Mouse (Mus musculus) gastrocnemius, postnatal 25 days (tissue): ENCODE data around the gene AC170998.1. TPM values are rescaled to one million over a fixed set of nuclear protein-coding genes. Genes with fewer than 3 reads are reported as not detected.
"Not testable (repeated sequence)": the region's sequence is repeated elsewhere in the genome, so short reads cannot be mapped to it uniquely, and the experiment has no call there.

Experiments
- DNase-seq: peaks from one replicate; pipeline ENCODE4 v3.0.0; 2022
- total RNA-seq, 2 experiments: library from RNA; stranded (reverse); gene quantifications; 1 replicate in 1 of 2; 2 replicates in 1 of 2; pipeline ENCODE4 v1.2.3; 2021

AC170998.1 gene
- total RNA-seq, 2 experiments from 2014 or later, result 0.94 TPM; not detected in 1

GRCm38 (mm10) chr17:28707136-28707627 lies 18.7 kb upstream of the AC170998.1 start:
- no peak for DNase-seq

- no peak for DNase-seq
Observed at GRCm38 (mm10) chr17:28707816-28708215, 18.1 kb upstream of the AC170998.1 start.

- no peak for DNase-seq
Observed at GRCm38 (mm10) chr17:28708989-28709388, 16.9 kb upstream of the AC170998.1 start.

DNA sequence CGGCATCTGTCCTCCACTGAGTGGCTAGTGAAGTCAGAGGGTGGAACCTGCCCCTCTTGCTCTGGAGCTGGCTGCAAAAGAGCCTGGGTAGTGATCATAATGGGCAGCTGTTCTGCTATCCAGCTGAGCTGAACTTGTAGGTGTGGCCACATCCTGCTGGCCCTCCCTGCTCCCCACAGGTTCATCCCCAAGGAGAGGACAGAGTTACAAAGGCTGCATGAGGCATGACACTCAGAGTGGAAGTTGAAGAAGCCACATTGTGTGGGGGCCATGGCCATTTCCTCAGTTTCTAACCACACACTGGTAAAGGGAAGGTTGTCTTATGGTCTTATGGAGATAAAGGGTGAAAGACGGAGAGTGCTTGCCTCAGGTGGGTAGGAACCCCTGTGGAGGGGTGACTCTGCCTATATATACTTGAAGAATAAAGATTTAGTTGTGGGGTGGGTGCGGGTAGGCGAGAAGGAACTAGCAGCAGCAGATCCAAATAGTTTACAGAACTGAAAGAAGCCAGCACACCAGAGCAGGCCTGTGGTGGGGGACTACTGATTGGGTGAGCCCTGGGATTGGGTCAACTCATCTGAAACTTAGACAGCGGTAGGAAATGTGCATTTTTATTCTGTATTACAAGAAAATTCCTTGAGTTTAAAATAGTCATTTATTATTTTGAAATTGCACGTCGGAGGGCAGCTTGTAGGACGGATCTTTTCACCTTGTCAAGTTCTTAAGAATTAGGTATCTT lies 16.2 kb upstream of the AC170998.1 start:
- no peak for DNase-seq

- DNase-seq, result no peak
Observed at GRCm38 (mm10) chr17:28710291-28710688, 15.6 kb upstream of the AC170998.1 start.

GRCm38 (mm10) chr17:28711237-28711636 lies 14.6 kb upstream of the AC170998.1 start:
- DNase-seq, result no peak

GRCm38 (mm10) chr17:28712305-28712704 lies 13.6 kb upstream of the AC170998.1 start:
- no peak for DNase-seq

GRCm38 (mm10) chr17:28714006-28714405 lies 11.9 kb upstream of the AC170998.1 start:
- no peak for DNase-seq

- no peak for DNase-seq
Observed at GRCm38 (mm10) chr17:28715832-28716548, 9.9 kb upstream of the AC170998.1 start.

- no peak for DNase-seq
Observed at GRCm38 (mm10) chr17:28717535-28717934, 8.3 kb upstream of the AC170998.1 start.

DNA sequence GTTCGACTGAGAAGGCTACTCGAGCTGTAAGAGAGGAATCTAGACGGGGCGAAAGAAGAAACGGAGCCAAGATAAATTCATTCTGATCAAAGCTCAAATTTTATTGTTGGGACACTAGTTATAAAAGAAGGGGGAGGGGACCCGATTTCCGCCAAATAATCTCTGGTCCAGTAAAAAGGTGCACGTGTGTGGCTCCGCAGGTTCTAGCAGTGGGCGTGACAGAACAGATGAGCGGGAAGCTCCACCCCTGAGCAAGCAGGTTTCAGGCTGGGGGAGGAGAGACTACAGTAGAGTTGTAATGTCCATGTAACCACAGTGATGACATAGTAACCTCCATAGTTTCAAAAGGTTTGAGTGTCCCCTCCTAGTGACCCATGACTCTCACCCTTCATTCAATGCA lies 1.6 kb downstream of the AC170998.1 start:
- DNase-seq, result not testable (repeated sequence)

GRCm38 (mm10) chr17:28735317-28736105 lies 9.6 kb downstream of the AC170998.1 start:
- no peak for DNase-seq

- DNase-seq, result no peak
Observed at GRCm38 (mm10) chr17:28736486-28736885, 10.6 kb downstream of the AC170998.1 start.

DNA sequence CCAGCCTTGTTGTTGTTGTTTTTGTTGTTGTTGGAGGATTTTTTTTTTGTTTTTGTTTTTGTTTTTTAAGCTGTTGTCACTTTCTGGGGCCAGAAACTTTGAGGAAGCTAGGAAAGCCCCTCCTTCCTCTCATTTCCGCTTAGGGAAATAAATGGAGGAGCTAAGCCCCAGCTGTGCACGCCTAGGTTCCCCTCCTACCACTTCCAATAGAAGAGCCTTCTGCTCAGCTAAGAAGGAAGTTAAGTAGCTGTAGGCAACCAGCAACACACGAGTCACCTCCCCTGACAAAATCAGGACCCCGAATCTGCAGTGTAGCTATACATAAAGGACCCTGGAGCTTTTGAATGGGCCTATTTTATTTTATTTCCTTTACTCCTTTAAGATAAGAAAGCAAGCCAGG lies 12.1 kb downstream of the AC170998.1 start:
- no peak for DNase-seq

GRCm38 (mm10) chr17:28739244-28739643 lies 13.4 kb downstream of the AC170998.1 start:
- no peak for DNase-seq

DNA sequence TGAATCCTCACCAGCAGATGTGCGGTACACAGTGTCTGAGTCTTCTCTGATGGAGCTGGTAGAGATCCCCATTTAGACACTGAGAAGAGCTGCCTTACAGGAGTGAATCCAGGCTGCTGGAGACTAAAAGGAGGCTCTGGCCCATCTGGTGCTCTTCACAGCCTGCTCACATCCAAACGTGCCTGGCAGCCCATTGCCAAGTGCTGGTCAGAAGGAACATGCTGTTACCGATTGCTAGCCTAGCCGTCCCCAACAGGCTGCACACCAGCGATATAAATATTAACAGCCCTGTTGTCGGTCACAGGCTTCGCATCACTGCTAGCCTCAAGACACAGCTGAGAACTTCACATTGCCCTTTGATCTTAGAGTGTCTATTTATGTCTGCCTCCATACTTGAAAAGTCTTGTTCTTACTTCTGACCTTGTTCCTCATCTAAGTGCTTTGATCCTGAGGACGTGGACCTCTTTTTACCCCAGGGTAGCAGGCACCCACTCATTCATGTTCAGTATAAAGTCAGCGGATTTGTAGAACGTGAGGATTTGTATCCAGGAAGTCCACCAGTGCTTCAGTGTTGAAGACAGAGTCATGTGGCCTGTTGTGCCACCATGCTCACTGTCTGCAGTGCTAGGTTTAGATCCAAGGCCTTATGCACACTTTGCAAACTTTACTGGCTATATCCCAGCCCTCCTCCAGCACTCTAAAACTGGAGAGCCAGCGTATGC lies 17.4 kb downstream of the AC170998.1 start:
- no peak for DNase-seq

- no peak for DNase-seq
Observed at GRCm38 (mm10) chr17:28743916-28744315, 18.0 kb downstream of the AC170998.1 start.

- DNase-seq, result no peak
Observed at GRCm38 (mm10) chr17:28745773-28746172, 19.9 kb downstream of the AC170998.1 start.

- DNase-seq, result no peak
Observed at GRCm38 (mm10) chr17:28748001-28748400, 22.1 kb downstream of the AC170998.1 start.

DNA sequence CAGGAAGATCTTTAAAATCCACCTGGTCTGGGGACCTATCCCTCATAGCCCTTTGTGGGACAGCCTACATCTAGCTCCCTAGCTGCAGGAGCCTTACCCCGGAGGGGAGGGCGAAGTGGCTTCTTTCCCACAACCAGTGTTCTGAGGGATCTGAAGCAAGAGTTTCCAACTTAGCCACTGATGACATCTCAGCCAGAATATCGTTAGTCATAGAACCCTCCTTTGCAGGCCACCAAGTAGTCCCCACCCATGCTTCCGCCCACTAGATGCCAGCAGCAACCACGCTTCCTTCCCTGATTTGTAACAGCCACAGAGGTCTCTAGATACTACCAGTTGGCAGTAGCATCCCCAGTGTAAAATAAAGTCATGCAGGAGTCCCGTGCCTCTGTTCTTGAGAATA lies 24.7 kb downstream of the AC170998.1 start:
- no peak for DNase-seq

DNA sequence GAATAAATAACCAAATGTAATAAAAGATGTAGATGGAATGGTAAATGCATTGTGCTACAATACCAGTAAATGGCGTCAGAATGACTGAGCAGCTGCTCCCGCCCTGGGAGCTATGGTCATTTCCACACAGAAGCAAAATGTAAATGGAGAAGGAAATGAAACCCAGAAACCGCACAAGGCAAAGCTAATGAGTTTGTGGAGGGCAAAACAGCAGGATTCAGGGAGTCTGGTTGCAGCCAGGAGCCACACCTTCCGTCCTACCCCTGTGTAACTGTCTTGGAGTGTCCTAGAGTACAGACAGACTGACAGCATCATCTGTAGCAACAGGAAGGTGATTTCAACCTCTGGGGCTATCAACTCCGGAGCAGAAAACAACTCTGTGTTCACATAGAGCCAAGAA lies 30.6 kb downstream of the AC170998.1 start:
- DNase-seq, result no peak

GRCm38 (mm10) chr17:28757470-28757869 lies 31.6 kb downstream of the AC170998.1 start:
- DNase-seq, result no peak
